Mouse (Mus musculus): ENCODE measurements around the gene Evl.
"Not testable (repeated sequence)": the region's sequence is repeated elsewhere in the genome, so short reads cannot be mapped to it uniquely, and the experiment has no call there.

The Evl gene

DNA sequence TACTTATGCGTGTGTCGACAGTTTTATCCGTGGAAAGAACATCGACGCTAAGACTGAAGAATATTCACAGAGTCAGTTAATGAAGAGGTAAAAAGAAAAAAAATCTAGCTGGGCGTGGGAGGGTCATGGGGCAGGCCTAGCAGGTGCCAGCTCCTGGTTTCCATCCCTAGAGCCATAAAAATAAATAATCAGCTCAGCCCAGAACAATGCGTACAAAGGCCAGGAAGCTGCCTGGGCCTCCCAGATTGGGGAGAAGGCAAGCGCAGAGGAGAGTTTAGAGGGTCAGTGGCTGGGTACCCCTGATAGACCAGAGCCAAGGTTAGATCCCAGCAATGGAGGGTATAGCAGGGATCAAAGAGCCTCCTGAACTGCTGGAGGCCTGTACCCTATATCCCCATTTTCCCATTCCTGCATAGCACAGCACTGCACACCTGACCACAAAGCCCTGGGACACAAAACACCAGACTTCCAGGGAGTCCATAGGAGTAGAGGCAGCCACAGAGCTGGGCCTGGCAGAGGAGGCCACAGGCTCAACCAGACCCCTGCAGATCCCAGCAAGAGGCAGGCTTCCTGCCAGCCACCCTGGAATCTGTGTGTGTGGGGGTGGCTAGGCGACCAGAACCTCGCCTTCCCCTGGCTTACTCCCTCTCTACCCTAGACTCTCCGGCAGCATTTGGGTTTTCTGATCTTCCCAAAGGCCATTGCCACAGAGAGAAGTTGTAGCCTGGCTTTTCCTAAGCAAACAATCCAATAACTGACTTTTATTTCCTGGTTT is 144.4 kb downstream of the Evl start:
- DNase-seq (ENCODE audit: low read depth, low spot score): no peak

- DNase-seq (ENCODE audit: low read depth, low spot score): no peak
Measured at GRCm38 (mm10) chr12:108699576-108699975, 145.1 kb downstream of the Evl start.

GRCm38 (mm10) chr12:108700037-108700436 is 145.5 kb downstream of the Evl start:
- DNase-seq (ENCODE audit: low read depth, low spot score): no peak

GRCm38 (mm10) chr12:108701221-108701620 is 146.7 kb downstream of the Evl start:
- no peak for DNase-seq (ENCODE audit: low read depth, low spot score)

DNA sequence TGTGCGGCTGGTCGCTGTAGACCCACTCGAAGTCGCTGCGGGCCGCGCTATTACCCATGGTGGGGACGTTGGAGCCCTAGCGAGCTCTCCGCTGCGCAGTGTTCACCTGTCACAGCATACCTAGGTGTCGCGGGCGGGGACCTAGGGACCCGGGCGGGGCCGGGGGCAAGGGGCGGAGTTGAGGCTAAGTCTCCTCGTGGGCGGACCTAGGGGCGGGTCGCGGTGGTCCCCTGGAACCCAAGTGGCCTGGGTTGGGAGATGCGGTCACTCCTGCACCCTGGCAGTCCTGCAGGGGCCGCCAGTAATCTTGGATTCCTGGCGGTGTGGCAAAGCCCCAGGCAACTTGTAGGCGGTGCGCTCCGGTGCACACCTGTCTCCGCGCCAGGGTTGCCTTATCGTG is 147.7 kb downstream of the Evl start, which contains the start of gene Degs2:
Gene Degs2, minus strand, starts transcription at position 131 of the 400 bp plus-strand sequence.
- DNase-seq (ENCODE audit: low read depth, low spot score): no peak

DNA sequence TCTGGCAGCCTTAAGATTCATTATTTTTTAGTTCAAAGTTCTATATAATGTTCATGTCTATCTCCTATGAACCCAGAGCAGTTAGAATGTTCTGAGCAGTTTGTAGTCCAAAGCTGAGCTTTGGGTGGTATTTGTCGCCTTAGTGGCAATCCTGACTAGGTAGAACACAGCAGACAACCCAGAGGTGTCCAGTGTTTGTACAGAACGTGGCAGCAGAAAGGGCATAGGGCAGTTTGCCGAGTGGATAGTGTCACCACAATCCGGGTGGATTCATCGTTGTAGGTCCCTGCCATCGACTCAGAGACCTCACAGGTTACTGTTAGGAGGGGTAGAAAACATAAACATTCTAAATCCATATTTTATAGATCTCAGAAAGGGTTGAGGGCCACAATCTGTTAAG is 151.0 kb downstream of the Evl start:
- no peak for DNase-seq (ENCODE audit: low read depth, low spot score)

- no peak for DNase-seq (ENCODE audit: low read depth, low spot score)
Measured at GRCm38 (mm10) chr12:108706129-108706528, 151.6 kb downstream of the Evl start.

DNA sequence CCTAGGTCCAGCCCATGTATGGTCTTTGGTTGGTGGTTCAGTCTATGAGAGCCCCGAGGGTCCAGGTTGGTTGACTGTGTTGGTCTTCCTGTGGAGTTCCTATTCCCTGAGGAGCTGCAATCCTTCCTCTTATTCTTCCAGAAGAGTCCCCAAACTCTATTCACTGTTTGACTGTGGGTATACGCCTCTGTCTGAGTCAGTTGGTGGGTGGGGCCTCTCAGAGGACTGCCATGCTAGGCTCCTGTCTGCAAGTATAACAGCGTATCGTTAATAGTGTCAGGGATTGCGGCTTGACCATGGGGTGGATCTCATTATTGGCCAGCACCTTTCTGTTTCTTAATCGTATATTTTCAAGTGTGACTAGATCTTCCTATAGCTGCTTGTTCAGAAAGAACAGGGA is 154.9 kb downstream of the Evl start:
- no peak for DNase-seq (ENCODE audit: low read depth, low spot score)

GRCm38 (mm10) chr12:108709964-108710765 is 155.6 kb downstream of the Evl start:
- DNase-seq (ENCODE audit: low read depth, low spot score): no peak

GRCm38 (mm10) chr12:108710861-108711615 is 156.5 kb downstream of the Evl start:
- no peak for DNase-seq (ENCODE audit: low read depth, low spot score)

DNA sequence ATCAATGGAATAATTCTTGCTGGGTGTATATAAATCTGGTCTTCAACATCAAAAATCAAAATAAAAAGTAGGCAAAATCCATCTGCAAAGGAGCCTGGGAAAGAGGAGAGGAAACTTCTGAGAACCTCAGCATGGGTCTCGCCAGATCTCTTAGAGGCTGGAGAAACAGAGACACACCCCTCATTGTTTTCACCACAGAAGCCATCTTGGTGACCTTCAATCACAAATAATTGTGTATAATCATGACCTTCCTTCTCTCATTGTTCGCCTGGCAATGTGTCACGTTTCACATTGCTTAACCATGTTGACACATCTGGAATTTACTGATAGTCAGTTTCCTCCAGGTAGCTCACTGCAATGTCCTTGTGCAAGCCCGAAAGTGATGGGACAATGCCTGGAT is 158.0 kb downstream of the Evl start:
- no peak for DNase-seq (ENCODE audit: low read depth, low spot score)

DNA sequence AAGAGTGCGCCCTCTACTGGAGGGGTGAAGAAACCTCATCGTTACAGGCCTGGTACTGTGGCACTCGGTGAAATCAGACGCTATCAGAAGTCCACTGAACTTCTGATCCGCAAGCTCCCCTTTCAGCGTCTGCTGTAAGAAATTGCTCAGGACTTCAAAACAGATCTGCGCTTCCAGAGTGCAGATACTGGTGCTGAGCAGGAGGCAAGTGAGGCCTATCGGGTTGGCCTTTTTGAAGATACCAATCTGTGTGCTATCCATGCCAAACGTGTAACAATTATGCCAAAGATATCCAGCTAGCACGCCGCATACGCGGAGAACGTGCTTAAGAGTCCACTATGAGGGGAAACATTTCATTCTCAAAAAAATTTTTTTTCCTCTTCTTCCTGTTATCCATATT is 159.5 kb downstream of the Evl start:
- not testable (repeated sequence) for DNase-seq (ENCODE audit: low read depth, low spot score)

- DNase-seq (ENCODE audit: low read depth, low spot score): no peak
Measured at GRCm38 (mm10) chr12:108715854-108716253, 161.3 kb downstream of the Evl start.

DNA sequence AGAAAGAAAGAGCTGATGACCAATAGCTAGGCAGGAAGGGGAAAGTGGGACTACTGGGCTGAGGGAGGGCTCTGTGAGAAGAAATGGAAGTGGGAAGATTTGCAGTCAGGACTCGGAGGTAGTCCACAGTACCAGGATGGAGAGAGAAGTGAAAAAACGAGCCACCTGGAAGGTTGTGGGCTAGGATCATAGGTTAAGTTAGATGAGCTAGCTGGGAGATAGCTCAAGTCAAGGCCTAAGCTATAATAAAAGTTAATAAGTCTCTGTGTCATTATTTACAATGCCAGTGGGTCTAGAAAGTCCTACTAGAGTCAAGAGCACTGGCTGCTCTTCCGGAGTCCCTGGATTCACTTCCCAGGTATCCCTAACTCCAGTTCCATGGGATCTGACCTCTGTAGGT is 164.0 kb downstream of the Evl start:
- DNase-seq (ENCODE audit: low read depth, low spot score): no peak

DNA sequence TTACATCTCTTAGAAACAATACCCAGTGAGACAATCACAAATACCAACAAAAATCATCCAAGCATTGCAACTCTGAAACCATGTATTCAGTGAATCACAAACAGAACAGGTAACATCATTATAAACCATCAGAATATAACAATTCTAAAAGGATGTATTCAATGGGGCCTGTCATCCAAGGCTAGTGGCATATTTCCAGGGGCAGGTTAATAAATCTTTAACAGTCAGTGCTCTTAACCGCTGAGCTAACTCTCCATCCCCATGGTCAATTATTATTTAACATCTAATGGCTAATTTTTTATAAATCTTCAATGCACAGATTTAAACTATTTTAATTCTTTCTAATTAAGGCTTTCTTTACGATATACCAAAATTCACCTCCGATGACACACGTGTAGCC is 167.9 kb downstream of the Evl start:
- DNase-seq (ENCODE audit: low read depth, low spot score): no peak

- no peak for DNase-seq (ENCODE audit: low read depth, low spot score)
Measured at GRCm38 (mm10) chr12:108723841-108724240, 169.3 kb downstream of the Evl start.

DNA sequence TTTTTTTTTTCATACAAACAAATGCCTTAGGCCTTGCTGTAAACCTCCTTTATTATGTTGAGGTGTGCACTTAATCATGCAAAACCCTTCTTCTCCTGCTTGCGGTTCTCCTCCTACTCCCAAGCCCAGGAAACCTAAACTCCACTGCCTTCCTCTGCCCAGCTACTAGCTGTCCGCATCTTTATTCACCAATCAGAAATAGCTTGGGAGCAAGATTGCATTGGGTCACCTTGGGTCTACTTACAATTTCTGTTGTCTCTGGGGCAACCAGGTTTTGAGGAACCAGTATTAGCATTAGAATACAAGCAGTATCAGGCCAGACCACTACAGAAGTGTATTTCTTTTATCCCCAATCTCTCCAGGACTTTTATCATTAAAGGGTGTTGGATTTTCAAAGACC is 179.9 kb downstream of the Evl start:
- DNase-seq (ENCODE audit: low read depth, low spot score): no peak

DNA sequence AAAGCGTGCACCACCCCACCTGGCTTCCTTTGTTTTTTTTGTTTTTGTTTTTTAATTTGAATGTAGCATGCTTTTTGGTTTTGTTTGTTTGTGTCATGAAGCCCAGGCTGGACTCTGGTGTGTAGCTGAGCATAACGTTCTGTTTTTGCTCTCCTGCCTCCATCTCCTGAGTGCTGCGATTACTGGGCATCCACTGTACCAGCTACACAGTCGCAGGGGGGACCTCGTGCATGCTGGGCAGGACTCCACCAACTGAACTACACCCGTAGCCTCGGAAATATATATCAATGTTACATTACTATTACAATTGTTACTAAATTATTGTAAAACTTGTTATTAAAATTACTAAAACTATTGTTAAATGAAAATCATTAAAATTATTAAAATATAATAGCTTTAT is 183.3 kb downstream of the Evl start:
- DNase-seq (ENCODE audit: low read depth, low spot score): no peak
